Mouse (Mus musculus) intestine, embryonic 14.5 days (tissue): Measurements from ENCODE around the gene B3galt1. TPM values are rescaled to one million over a fixed set of nuclear protein-coding genes. Genes with fewer than 3 reads are reported as not detected.

Source experiments
- ATAC-seq: fragments of 200-750 bp; cut with Nextera tagmentation; replicated peaks from 2 replicates; pipeline ENCODE4 v1.8.0; 2017; ENCODE audit warnings: low read depth, moderate number of reproducible peaks, moderate TSS enrichment, moderate library complexity; ENCODE audit not compliant: low FRiP score, low TSS enrichment
- DNase-seq: peaks from one replicate; pipeline ENCODE4 v3.0.0-alpha.2; 2018; ENCODE audit warnings: low spot score
- H3K27ac ChIP-seq: fragments of 300-500 bp; sonication (generic); 2 replicates; pipeline ENCODE4 v1.5.1; 2014; ENCODE audit warnings: low read depth, mild to moderate bottlenecking, control low read depth
- H3K27me3 ChIP-seq: fragments of 300-500 bp; sonication (generic); replicated peaks from 2 replicates; pipeline ENCODE4 v1.6.1; 2014; ENCODE audit warnings: low read length, control low read depth; ENCODE audit not compliant: control insufficient read depth, insufficient read depth
- H3K36me3 ChIP-seq: fragments of 300-500 bp; sonication (generic); 2 replicates; pipeline ENCODE4 v1.6.1; 2014; ENCODE audit warnings: low read length, control low read depth; ENCODE audit not compliant: control insufficient read depth, insufficient read depth
- H3K4me1 ChIP-seq: fragments of 300-500 bp; sonication (generic); replicated peaks from 2 replicates; pipeline ENCODE4 v1.6.1; 2014; ENCODE audit warnings: low read length, control low read depth, mixed read lengths; ENCODE audit not compliant: control insufficient read depth, insufficient read depth
- H3K4me2 ChIP-seq: fragments of 300-500 bp; sonication (generic); 2 replicates; pipeline ENCODE4 v1.6.1; 2014; ENCODE audit warnings: low read length
- H3K4me3 ChIP-seq: fragments of 300-500 bp; sonication (generic); 2 replicates; pipeline ENCODE4 v1.5.1; 2014; ENCODE audit warnings: low read depth, low read length, control low read depth, mixed read lengths
- H3K9ac ChIP-seq: fragments of 300-500 bp; sonication (generic); 2 replicates; pipeline ENCODE4 v1.6.1; 2014; ENCODE audit warnings: mild to moderate bottlenecking, low read length
- H3K9me3 ChIP-seq: fragments of 300-500 bp; sonication (generic); 2 replicates; pipeline ENCODE4 v1.6.1; 2016; ENCODE audit warnings: low read length, control low read depth; ENCODE audit not compliant: control insufficient read depth
- WGBS: fragments of 180-500 bp; shearing (Covaris S2); extraction: QIAGEN DNeasy Blood & Tissue Kit; methylation state at CpG from one replicate; pipeline ENCODE4 v1.1.7; 2014; 5-methylcytosine and 5-hydroxymethylcytosine counted together
- polyA plus RNA-seq: library from polyadenylated mRNA; unstranded; fragments of >200 nt; fragmentation: Nextera tagmentation; extraction: Ambion mirVana; gene quantifications from 2 replicates; pipeline ENCODE4 v1.2.1, GENCODE M21; 2014

The B3galt1 gene
- polyA plus RNA-seq, 1 experiment from 2014 or later: 3.9 TPM

GRCm38 (mm10) chr2:68011336-68011735 lies 445.7 kb downstream of the B3galt1 start:
- DNase-seq (no peak), ATAC-seq (no peak)
- WGBS: 79% methylated on average over 4 of the region's 4 CpGs
- no peaks in the 10 kb centered on the region for H3K36me3 ChIP-seq
- H3K4me3 ChIP-seq: no peak overlapping the region
- H3K4me1 ChIP-seq: no peaks in the 10 kb centered on the region
- no peak overlapping the region for H3K9ac ChIP-seq
- H3K27ac ChIP-seq: no peak overlapping the region
- H3K4me2 ChIP-seq: no peak overlapping the region
- no peaks in the 10 kb centered on the region for H3K9me3 ChIP-seq
- no peaks in the 10 kb centered on the region for H3K27me3 ChIP-seq

DNA sequence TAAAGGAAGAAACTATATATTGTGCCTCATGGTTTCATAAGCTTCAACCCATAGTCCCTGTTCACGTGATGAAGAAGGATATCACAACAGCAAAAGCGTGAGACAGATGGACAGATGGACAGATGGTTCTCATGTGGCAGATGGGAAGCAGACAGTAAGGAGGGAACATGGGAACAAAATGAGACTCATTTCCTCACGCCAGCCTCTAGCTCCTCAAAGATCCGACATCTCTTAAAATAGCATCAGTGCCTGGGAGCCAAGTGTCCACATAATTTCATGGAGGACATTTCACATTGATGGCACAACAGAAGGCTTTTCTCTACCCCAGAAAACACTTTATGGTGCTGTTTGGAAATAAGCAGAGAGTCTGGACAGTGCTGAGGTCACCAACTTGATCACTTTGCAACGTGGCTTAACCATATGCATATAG lies 454.6 kb downstream of the B3galt1 start:
- ATAC-seq: no peak
- no peak for DNase-seq

GRCm38 (mm10) chr2:68021541-68022152 lies 456.0 kb downstream of the B3galt1 start:
- H3K27ac ChIP-seq: no peak overlapping the region
- 77% methylated on average over 6 of the region's 6 CpGs for WGBS

More for the DNA sequence above, 454.6 kb downstream of the B3galt1 start:
- no peak overlapping the region for H3K4me3 ChIP-seq
- no peaks in the 10 kb centered on the region for H3K9me3 ChIP-seq
- no peaks in the 10 kb centered on the region for H3K36me3 ChIP-seq
- H3K27me3 ChIP-seq: no peaks in the 10 kb centered on the region
- 88% methylated on average over 5 of the region's 5 CpGs for WGBS
- no peaks in the 10 kb centered on the region for H3K4me1 ChIP-seq
- no peak overlapping the region for H3K27ac ChIP-seq
- no peak overlapping the region for H3K4me2 ChIP-seq
- H3K9ac ChIP-seq: no peak overlapping the region

DNA sequence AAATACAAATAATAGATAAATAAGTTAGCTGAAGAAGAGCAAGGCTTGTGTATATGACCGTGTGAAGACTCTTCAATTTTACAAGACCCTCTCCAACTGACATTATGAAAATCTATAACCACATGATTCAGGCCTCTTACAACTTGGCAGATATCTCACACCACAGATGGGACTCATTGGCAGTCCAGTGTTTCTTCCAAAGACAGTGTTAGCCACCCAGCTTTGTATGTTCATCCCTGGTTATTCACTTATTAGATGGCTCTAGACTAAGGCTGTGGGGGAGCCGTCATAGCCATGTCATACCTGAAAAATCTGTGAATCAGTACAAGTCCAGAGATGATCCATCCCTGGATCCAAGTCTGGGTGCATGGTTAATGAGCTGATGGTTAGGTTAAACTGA lies 463.1 kb downstream of the B3galt1 start:
- 92% methylated on average over 2 of the region's 2 CpGs for WGBS
- no peaks in the 10 kb centered on the region for H3K36me3 ChIP-seq
- ATAC-seq (no peak), DNase-seq (no peak)
- no peak overlapping the region for H3K4me2 ChIP-seq
- no peaks in the 10 kb centered on the region for H3K4me1 ChIP-seq
- H3K4me3 ChIP-seq: no peak overlapping the region
- no peak overlapping the region for H3K9ac ChIP-seq
- H3K9me3 ChIP-seq: no peaks in the 10 kb centered on the region
- H3K27ac ChIP-seq: no peak overlapping the region
- H3K27me3 ChIP-seq: no peaks in the 10 kb centered on the region

More at GRCm38 (mm10) chr2:68021541-68022152, 456.0 kb downstream of the B3galt1 start:
- no peak overlapping the region for H3K9ac ChIP-seq
- no peaks in the 10 kb centered on the region for H3K4me1 ChIP-seq
- no peak overlapping the region for H3K4me2 ChIP-seq
- DNase-seq (no peak), ATAC-seq (no peak)
- H3K27me3 ChIP-seq: no peaks in the 10 kb centered on the region
- no peaks in the 10 kb centered on the region for H3K36me3 ChIP-seq
- no peaks in the 10 kb centered on the region for H3K9me3 ChIP-seq
- no peak overlapping the region for H3K4me3 ChIP-seq

- Histone ChIP-seq H3K27me3 (no peaks in the 10 kb centered on the region), H3K4me3 (no peak overlapping the region), H3K4me1 (no peaks in the 10 kb centered on the region), H3K4me2 (no peak overlapping the region), H3K9me3 (no peaks in the 10 kb centered on the region), H3K36me3 (no peaks in the 10 kb centered on the region), H3K9ac (no peak overlapping the region), H3K27ac (no peak overlapping the region)
- DNase-seq (no peak), ATAC-seq (no peak)
- 81% methylated on average over 3 of the region's 3 CpGs for WGBS
These were observed 469.0 kb downstream of the B3galt1 start for GRCm38 (mm10) chr2:68034711-68035110.

DNA sequence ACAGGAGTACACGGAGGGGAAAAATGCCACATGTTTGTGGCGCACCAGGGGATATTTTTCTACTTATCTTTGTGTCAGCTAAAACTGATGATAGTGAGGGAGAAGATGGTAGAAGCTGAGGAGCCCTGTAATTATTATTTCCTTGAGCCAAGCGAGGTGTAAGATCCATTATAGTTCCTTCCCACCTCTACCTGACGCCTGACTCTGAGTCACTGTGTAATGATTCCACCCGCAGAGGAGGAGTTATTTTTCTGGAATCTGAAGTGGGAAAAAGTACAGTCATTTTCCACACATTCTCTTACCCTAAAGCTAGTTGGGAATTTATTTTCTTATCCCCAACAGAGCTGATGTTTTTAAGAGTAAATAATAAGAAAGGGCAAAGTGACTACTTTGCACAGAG lies 475.1 kb downstream of the B3galt1 start:
- Histone ChIP-seq H3K4me2 (no peak overlapping the region), H3K9me3 (no peaks in the 10 kb centered on the region), H3K27me3 (no peaks in the 10 kb centered on the region), H3K4me3 (no peak overlapping the region), H3K27ac (no peak overlapping the region), H3K9ac (no peak overlapping the region), H3K36me3 (no peaks in the 10 kb centered on the region), H3K4me1 (no peaks in the 10 kb centered on the region)
- DNase-seq: no peak
- ATAC-seq: no peak
- WGBS: 83% methylated on average over 5 of the region's 5 CpGs

DNA sequence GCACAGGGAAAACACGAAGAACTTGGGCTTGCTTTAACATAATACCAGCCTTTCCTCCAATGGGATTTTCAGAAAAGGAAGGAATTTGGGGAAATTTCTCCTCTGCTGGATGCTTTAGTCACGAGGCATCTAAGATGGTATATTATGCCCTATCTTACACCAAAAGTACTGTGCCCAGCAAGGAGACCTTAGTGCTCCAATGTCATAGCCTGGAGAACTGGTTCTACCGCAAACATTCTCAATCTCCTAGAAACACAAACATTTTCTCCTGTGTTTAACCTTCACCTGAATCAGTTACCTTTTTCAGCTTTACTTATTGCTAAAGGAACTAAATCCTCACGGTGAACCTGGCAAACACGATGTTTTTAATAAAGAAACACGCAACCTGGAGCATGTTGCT lies 486.8 kb downstream of the B3galt1 start:
- Histone ChIP-seq H3K9ac (no peak overlapping the region), H3K36me3 (no peaks in the 10 kb centered on the region), H3K27me3 (no peaks in the 10 kb centered on the region), H3K9me3 (no peaks in the 10 kb centered on the region), H3K4me1 (no peaks in the 10 kb centered on the region), H3K27ac (no peak overlapping the region), H3K4me3 (no peak overlapping the region), H3K4me2 (no peak overlapping the region)
- 71% methylated on average over 6 of the region's 6 CpGs for WGBS
- ATAC-seq (0 out of 2 replicates have a peak, but pooled peaks have one; percentile 60), DNase-seq (no peak)

- H3K27me3 ChIP-seq: no peaks in the 10 kb centered on the region
- no peak overlapping the region for H3K27ac ChIP-seq
- no peak overlapping the region for H3K4me3 ChIP-seq
- 56% methylated on average over 3 of the region's 3 CpGs for WGBS
- no peaks in the 10 kb centered on the region for H3K9me3 ChIP-seq
- no peaks in the 10 kb centered on the region for H3K36me3 ChIP-seq
- no peaks in the 10 kb centered on the region for H3K4me1 ChIP-seq
- DNase-seq: no peak
- H3K9ac ChIP-seq: no peak overlapping the region
- no peak for ATAC-seq
- no peak overlapping the region for H3K4me2 ChIP-seq
These were observed 487.6 kb downstream of the B3galt1 start for GRCm38 (mm10) chr2:68053243-68053642.

GRCm38 (mm10) chr2:68061341-68061740 lies 495.7 kb downstream of the B3galt1 start:
- H3K36me3 ChIP-seq: no peaks in the 10 kb centered on the region
- WGBS: 70% methylated on average over 4 of the region's 4 CpGs
- H3K4me2 ChIP-seq: no peak overlapping the region
- ATAC-seq: no peak
- no peaks in the 10 kb centered on the region for H3K9me3 ChIP-seq
- H3K4me1 ChIP-seq: no peaks in the 10 kb centered on the region
- no peak overlapping the region for H3K4me3 ChIP-seq
- no peaks in the 10 kb centered on the region for H3K27me3 ChIP-seq
- no peak overlapping the region for H3K9ac ChIP-seq
- no peak for DNase-seq
- no peak overlapping the region for H3K27ac ChIP-seq
